Mouse (Mus musculus) midbrain, embryonic 14.5 days (tissue): ENCODE data around the gene Olfr881. TPM values are rescaled to one million over a fixed set of nuclear protein-coding genes. Genes with fewer than 3 reads are reported as not detected.

ENCODE experiments used
- ATAC-seq: fragments of 200-750 bp; cut with Nextera tagmentation; 2 replicates; pipeline ENCODE4 v1.8.0; 2017; ENCODE audit warnings: moderate number of reproducible peaks, moderate library complexity; ENCODE audit not compliant: low FRiP score, low TSS enrichment
- DNase-seq: peaks from one replicate; pipeline ENCODE4 v3.0.0-alpha.2; 2015
- H3K27ac ChIP-seq: fragments of 300-500 bp; sonication (generic); replicated peaks from 2 replicates; pipeline ENCODE4 v1.5.1; 2014; ENCODE audit warnings: mild to moderate bottlenecking, low read depth, low read length, moderate library complexity
- H3K27me3 ChIP-seq: fragments of 300-500 bp; sonication (generic); 2 replicates; pipeline ENCODE4 v1.6.1; 2014; ENCODE audit warnings: low read length, control low read depth, mixed read lengths; ENCODE audit not compliant: control insufficient read depth, insufficient read depth
- H3K36me3 ChIP-seq: fragments of 300-500 bp; sonication (generic); 2 replicates; pipeline ENCODE4 v1.6.1; 2014; ENCODE audit warnings: low read length, control low read depth; ENCODE audit not compliant: control insufficient read depth, insufficient read depth
- H3K4me1 ChIP-seq: fragments of 300-500 bp; sonication (generic); 2 replicates; pipeline ENCODE4 v1.6.1; 2014; ENCODE audit warnings: mild to moderate bottlenecking, antibody characterized with exemption, low read length, control low read depth; ENCODE audit not compliant: control insufficient read depth, insufficient read depth
- H3K4me2 ChIP-seq: fragments of 300-500 bp; sonication (generic); 2 replicates; pipeline ENCODE4 v1.6.1; 2014; ENCODE audit warnings: mild to moderate bottlenecking, low read length, moderate library complexity
- H3K4me3 ChIP-seq: fragments of 300-500 bp; sonication (generic); replicated peaks from 2 replicates; pipeline ENCODE4 v1.5.1; 2014; ENCODE audit warnings: low read depth, low read length
- H3K9ac ChIP-seq: fragments of 300-500 bp; sonication (generic); replicated peaks from 2 replicates; pipeline ENCODE4 v1.6.1; 2014; ENCODE audit warnings: mild to moderate bottlenecking, low read length, moderate library complexity
- H3K9me3 ChIP-seq: fragments of 300-500 bp; sonication (generic); 2 replicates; pipeline ENCODE4 v1.6.1; 2016; ENCODE audit warnings: low read length, control low read depth, mixed read lengths; ENCODE audit not compliant: control insufficient read depth
- WGBS: fragments of 180-500 bp; shearing (Covaris S2); extraction: QIAGEN DNeasy Blood & Tissue Kit; methylation state at CpG from one replicate; pipeline ENCODE4 v1.1.7; 2014; 5-methylcytosine and 5-hydroxymethylcytosine counted together
- polyA plus RNA-seq: library from polyadenylated mRNA; unstranded; fragments of >200 nt; fragmentation: Nextera tagmentation; extraction: Ambion mirVana; gene quantifications from 2 replicates; pipeline ENCODE4 v1.2.1, GENCODE M21; 2014

Gene Olfr881
- polyA plus RNA-seq = not detected in 2 replicates

- Histone ChIP-seq H3K27me3 (no peaks in the 10 kb centered on the region), H3K4me3 (no peak within 1 kb of the TSS), H3K4me1 (no peaks in the 10 kb centered on the region), H3K4me2 (no peak within 1 kb of the TSS), H3K27ac (no peak within 1 kb of the TSS), H3K36me3 (no peaks in the 10 kb centered on the region), H3K9me3 (no peaks in the 10 kb centered on the region), H3K9ac (no peak within 1 kb of the TSS)
- DNase-seq = no peak
- ATAC-seq = no peak
These were observed at the start of gene Olfr881 for GRCm38 (mm10) chr9:37991525-37991924. Gene Olfr881, plus strand, starts transcription at chr9:37991825.

- 55% methylated on average over 2 of the region's 2 CpGs for WGBS
- Histone ChIP-seq H3K27me3 (no peaks in the 10 kb centered on the region), H3K4me3 (no peak overlapping the region), H3K9ac (no peak overlapping the region), H3K9me3 (no peaks in the 10 kb centered on the region), H3K4me2 (no peak overlapping the region), H3K4me1 (no peaks in the 10 kb centered on the region), H3K36me3 (no peaks in the 10 kb centered on the region), H3K27ac (no peak overlapping the region)
- DNase-seq (peak; percentile 57), ATAC-seq (no peak)
These were observed 7.1 kb downstream of the Olfr881 start for GRCm38 (mm10) chr9:37998581-37999204.

- Histone ChIP-seq H3K9me3 (no peaks in the 10 kb centered on the region), H3K27ac (no peak overlapping the region), H3K36me3 (no peaks in the 10 kb centered on the region), H3K4me1 (no peaks in the 10 kb centered on the region), H3K4me2 (no peak overlapping the region), H3K9ac (no peak overlapping the region), H3K4me3 (no peak overlapping the region), H3K27me3 (no peaks in the 10 kb centered on the region)
- 73% methylated on average over 1 of the region's 1 CpGs for WGBS
- ATAC-seq = no peak
- no peak for DNase-seq
These were observed 8.4 kb downstream of the Olfr881 start for GRCm38 (mm10) chr9:38000021-38000420.

- Histone ChIP-seq H3K27ac (no peak within 1 kb of the TSS), H3K36me3 (no peaks in the 10 kb centered on the region), H3K9me3 (no peaks in the 10 kb centered on the region), H3K4me3 (no peak within 1 kb of the TSS), H3K4me1 (no peaks in the 10 kb centered on the region), H3K27me3 (no peaks in the 10 kb centered on the region), H3K9ac (no peak within 1 kb of the TSS), H3K4me2 (no peak within 1 kb of the TSS)
- WGBS = 88% methylated on average over 1 of the region's 1 CpGs
- ATAC-seq = no peak
- no peak for DNase-seq
These were observed 33.9 kb downstream of the Olfr881 start, which contains the start of gene Olfr883 for GRCm38 (mm10) chr9:38025508-38025907. Gene Olfr883, plus strand, starts transcription at chr9:38025808.

Other genes with a start within 250 kb of the Olfr881 start
- not detected in 2 replicates for gene Olfr874, start 246.7 kb upstream of the Olfr881 start, polyA plus RNA-seq
- not detected in 2 replicates for gene Olfr875, start 220.0 kb upstream of the Olfr881 start, polyA plus RNA-seq
- not detected in 2 replicates for gene Olfr876, start 188.8 kb upstream of the Olfr881 start, polyA plus RNA-seq
- not detected in 2 replicates for gene Olfr877, start 137.6 kb upstream of the Olfr881 start, polyA plus RNA-seq
- not detected in 2 replicates for gene Olfr145, start 95.1 kb upstream of the Olfr881 start, polyA plus RNA-seq
- gene Olfr878, start 74.0 kb upstream of the Olfr881 start, polyA plus RNA-seq = 0.28 TPM in 1 of 2 replicates, not detected in the other
- not detected in 2 replicates for gene Olfr883, start 34.0 kb downstream of the Olfr881 start, polyA plus RNA-seq
- not detected in 2 replicates for gene Olfr884, start 54.7 kb downstream of the Olfr881 start, polyA plus RNA-seq
- gene Olfr885, start 69.5 kb downstream of the Olfr881 start, polyA plus RNA-seq = not detected in 2 replicates
- gene Olfr887, start 92.2 kb downstream of the Olfr881 start, polyA plus RNA-seq = not detected in 2 replicates
- gene Olfr888, start 116.3 kb downstream of the Olfr881 start, polyA plus RNA-seq = not detected in 2 replicates
- gene Olfr889, start 123.4 kb downstream of the Olfr881 start, polyA plus RNA-seq = 0.04 and 0.05 TPM in 2 replicates
- gene Olfr890, start 150.7 kb downstream of the Olfr881 start, polyA plus RNA-seq = not detected in 2 replicates
- gene Olfr891, start 189.0 kb downstream of the Olfr881 start, polyA plus RNA-seq = not detected in 2 replicates
- not detected in 2 replicates for gene Olfr893, start 216.5 kb downstream of the Olfr881 start, polyA plus RNA-seq
- not detected in 2 replicates for gene Olfr894, start 226.2 kb downstream of the Olfr881 start, polyA plus RNA-seq